Mouse (Mus musculus) ES-E14 (cell line): Measurements from ENCODE around the gene Jph4. TPM values are rescaled to one million over a fixed set of nuclear protein-coding genes. Genes with fewer than 3 reads are reported as not detected.

Experiments
- DNase-seq: peaks from one replicate; pipeline ENCODE4 v3.0.0-alpha.2; 2013; ENCODE audit warnings: low read depth, low spot score
- H3K27ac ChIP-seq: 2 replicates; pipeline ENCODE4 v1.5.1; 2012; ENCODE audit warnings: low read depth, mild to moderate bottlenecking, low read length, moderate library complexity, mixed read lengths; ENCODE audit not compliant: poor library complexity, insufficient read depth, severe bottlenecking
- H3K36me3 ChIP-seq: 2 replicates; pipeline ENCODE4 v1.6.1; 2012; ENCODE audit warnings: mild to moderate bottlenecking, low read length, moderate library complexity, mixed read lengths; ENCODE audit not compliant: control insufficient read depth, poor library complexity, insufficient read depth, severe bottlenecking
- H3K4me1 ChIP-seq, 2 experiments: fragments of 150-350 bp in 1 of 2; sonication (generic) in 1 of 2; 2 replicates each; pipeline ENCODE4 v1.6.1; 2012; ENCODE audit warnings: low read length in 2 of 2, mild to moderate bottlenecking in 1 of 2, mixed read lengths in 1 of 2; ENCODE audit not compliant: control insufficient read depth in 2 of 2, insufficient read depth in 2 of 2, poor library complexity in 1 of 2
- H3K4me3 ChIP-seq, 2 experiments: fragments of 150-350 bp in 1 of 2; sonication (generic) in 1 of 2; 2 replicates each; pipeline ENCODE4 v1.5.1; 2012; ENCODE audit warnings: low read length in 2 of 2, low read depth in 1 of 2, mild to moderate bottlenecking in 1 of 2, mixed read lengths in 1 of 2; ENCODE audit not compliant: insufficient read depth in 1 of 2, poor library complexity in 1 of 2, severe bottlenecking in 1 of 2
- H3K9ac ChIP-seq: 2 replicates; pipeline ENCODE4 v1.6.1; 2012; ENCODE audit warnings: low read depth, mild to moderate bottlenecking, low read length, mixed read lengths; ENCODE audit not compliant: poor library complexity, insufficient read depth, severe bottlenecking
- H3K9me3 ChIP-seq: fragments of 150-350 bp; sonication (generic); 2 replicates; pipeline ENCODE4 v1.6.1; 2012; ENCODE audit warnings: low read depth, mild to moderate bottlenecking, low read length; ENCODE audit not compliant: control insufficient read depth, insufficient read depth
- CHD2 ChIP-seq: IDR thresholded peaks from 2 replicates; pipeline ENCODE4 v1.6.1; 2014; ENCODE audit warnings: mild to moderate bottlenecking, low read depth, low read length, inconsistent platforms
- HCFC1 ChIP-seq: IDR thresholded peaks from 2 replicates; pipeline ENCODE4 v1.6.1; 2012; ENCODE audit warnings: low read length, inconsistent platforms, borderline replicate concordance; ENCODE audit not compliant: insufficient read depth
- MAFK ChIP-seq: IDR thresholded peaks from 2 replicates; pipeline ENCODE4 v1.6.1; 2014; ENCODE audit warnings: mild to moderate bottlenecking, low read depth, low read length, inconsistent platforms; ENCODE audit not compliant: insufficient read depth
- ZC3H11A ChIP-seq: IDR thresholded peaks from 2 replicates; pipeline ENCODE4 v1.6.1; 2012; ENCODE audit warnings: low read depth, mild to moderate bottlenecking, inconsistent platforms, low read length, borderline replicate concordance
- ZNF384 ChIP-seq: IDR thresholded peaks from 2 replicates; pipeline ENCODE4 v1.6.1; 2012; ENCODE audit warnings: low read depth, low read length, inconsistent platforms
- in situ Hi-C, 2 experiments: fragments of 600-800 bp; cut with MboI; formaldehyde crosslinking; loops; one replicate each; pipeline ENCODE4 v1.15.1; 2025; ENCODE audit warnings: low sequenced_read_pairs in 2 of 2, inconsistent platforms in 1 of 2; ENCODE audit not compliant: unreplicated experiment in 2 of 2
- total RNA-seq: library from RNA; depleted of rRNA; stranded (reverse); fragments of 300-350 nt; gene quantifications from 2 replicates; pipeline ENCODE4 v1.2.3, GENCODE M21; 2012

Gene Jph4
- total RNA-seq, 1 experiment, result 1.7 TPM

DNA sequence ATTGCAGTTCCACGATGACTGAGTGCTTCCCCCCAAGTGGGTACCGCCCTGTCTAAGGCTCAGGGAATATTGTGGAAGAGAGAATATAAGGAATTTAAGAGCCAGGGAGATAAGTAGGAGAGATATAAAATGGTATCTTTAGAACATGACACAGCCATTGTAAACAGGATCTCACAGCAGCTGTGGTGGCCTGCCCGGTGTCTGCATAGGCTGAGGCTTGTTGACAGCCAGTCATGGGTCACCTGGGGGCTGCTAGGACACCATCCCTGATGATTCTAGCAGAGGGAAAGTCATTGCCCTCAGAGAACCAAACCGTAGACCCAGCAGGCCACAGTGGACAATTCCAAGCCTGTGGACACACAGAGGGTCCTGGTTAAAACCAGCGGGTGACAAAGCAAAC is 34.2 kb upstream of the Jph4 start:
- in situ Hi-C loops, result no loop called here
- no peak for DNase-seq
- no peaks in the 10 kb centered on the region for H3K9me3 ChIP-seq
- no peak for TF ChIP-seq MAFK
- TF ChIP-seq CHD2, result no peak
- TF ChIP-seq ZC3H11A, result no peak
- no peak for TF ChIP-seq ZNF384
- TF ChIP-seq HCFC1, result no peak
- no peak overlapping the region for H3K4me3 ChIP-seq
- H3K27ac ChIP-seq, result no peak overlapping the region
- no peak overlapping the region for H3K9ac ChIP-seq
- H3K36me3 ChIP-seq, result no peaks in the 10 kb centered on the region
- no peaks in the 10 kb centered on the region for H3K4me1 ChIP-seq

GRCm38 (mm10) chr14:55149041-55149440 is 32.3 kb upstream of the Jph4 start:
- Histone ChIP-seq H3K9me3 (no peaks in the 10 kb centered on the region), H3K4me3 (no peak overlapping the region), H3K9ac (no peak overlapping the region), H3K27ac (no peak overlapping the region), H3K36me3 (no peaks in the 10 kb centered on the region), H3K4me1 (no peaks in the 10 kb centered on the region)
- in situ Hi-C loops, result no loop called here
- TF ChIP-seq CHD2 (no peak), MAFK (no peak), ZNF384 (no peak), ZC3H11A (no peak)
- no peak for DNase-seq

GRCm38 (mm10) chr14:55148363-55148915 is 31.7 kb upstream of the Jph4 start:
- H3K36me3 ChIP-seq, result no peaks in the 10 kb centered on the region
- H3K4me1 ChIP-seq, result no peaks in the 10 kb centered on the region
- no peak overlapping the region for H3K4me3 ChIP-seq
- TF ChIP-seq ZC3H11A (peak; percentile 44; the same call in 1 of the 2 replicates), MAFK (no peak), HCFC1 (no peak), ZNF384 (no peak), CHD2 (no peak)
- no peak overlapping the region for H3K27ac ChIP-seq
- in situ Hi-C loops, result no loop called here
- DNase-seq, result peak; percentile 63
- no peak overlapping the region for H3K9ac ChIP-seq
- H3K9me3 ChIP-seq, result no peaks in the 10 kb centered on the region

GRCm38 (mm10) chr14:55146829-55147401 is 30.2 kb upstream of the Jph4 start:
- H3K4me3 ChIP-seq, result no peak overlapping the region
- no peak overlapping the region for H3K9ac ChIP-seq
- no peaks in the 10 kb centered on the region for H3K9me3 ChIP-seq
- no peaks in the 10 kb centered on the region for H3K4me1 ChIP-seq
- no peak overlapping the region for H3K27ac ChIP-seq
- in situ Hi-C loops, result no loop called here
- DNase-seq, result no peak
- no peak for TF ChIP-seq ZNF384
- no peak for TF ChIP-seq CHD2
- TF ChIP-seq MAFK, result no peak
- TF ChIP-seq ZC3H11A, result no peak
- no peak for TF ChIP-seq HCFC1
- no peaks in the 10 kb centered on the region for H3K36me3 ChIP-seq

- in situ Hi-C loops, result no loop called here
- no peaks in the 10 kb centered on the region for H3K4me1 ChIP-seq
- no peak overlapping the region for H3K4me3 ChIP-seq
- no peak overlapping the region for H3K9ac ChIP-seq
- H3K27ac ChIP-seq, result no peak overlapping the region
- TF ChIP-seq ZC3H11A (no peak), ZNF384 (no peak), MAFK (no peak), HCFC1 (no peak), CHD2 (no peak)
- no peak for DNase-seq
- H3K36me3 ChIP-seq, result no peaks in the 10 kb centered on the region
- no peaks in the 10 kb centered on the region for H3K9me3 ChIP-seq
These were observed 29.6 kb upstream of the Jph4 start for GRCm38 (mm10) chr14:55146324-55146723.
